Mouse (Mus musculus): ENCODE measurements around the gene Lipk. TPM values are rescaled to one million over a fixed set of nuclear protein-coding genes. Genes with fewer than 3 reads are reported as not detected.

The Lipk gene
- 0.41 TPM for polyA plus RNA-seq (2014; fragmentation: Illumina TruSeq; extraction: RNeasy Lipid Tissue Mini Kit (QIAGEN cat#74804); ENCODE audit: low read depth, low replicate concordance)

DNA sequence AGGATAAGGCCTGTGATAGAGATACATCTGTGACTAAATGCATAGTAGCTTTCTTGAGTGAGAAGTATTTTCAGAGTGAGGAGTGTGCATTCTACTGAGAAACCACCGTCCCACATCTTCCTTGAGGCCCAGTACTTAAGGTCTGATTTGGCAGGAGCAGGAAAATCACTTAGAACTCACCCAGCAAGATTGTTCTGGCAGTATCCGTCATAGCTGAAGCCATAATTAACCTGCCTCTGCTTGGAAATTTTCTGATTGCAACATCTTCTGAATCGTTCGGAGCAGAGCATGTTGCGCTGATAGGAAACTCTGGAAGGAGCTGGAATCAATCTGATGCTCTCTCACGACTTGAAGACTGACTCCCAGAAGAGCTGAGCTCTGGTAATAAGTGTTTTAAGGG is at the start of gene Lipk:
TSS of gene Lipk (plus strand) at position 289 of the 400 bp plus-strand sequence.

DNA sequence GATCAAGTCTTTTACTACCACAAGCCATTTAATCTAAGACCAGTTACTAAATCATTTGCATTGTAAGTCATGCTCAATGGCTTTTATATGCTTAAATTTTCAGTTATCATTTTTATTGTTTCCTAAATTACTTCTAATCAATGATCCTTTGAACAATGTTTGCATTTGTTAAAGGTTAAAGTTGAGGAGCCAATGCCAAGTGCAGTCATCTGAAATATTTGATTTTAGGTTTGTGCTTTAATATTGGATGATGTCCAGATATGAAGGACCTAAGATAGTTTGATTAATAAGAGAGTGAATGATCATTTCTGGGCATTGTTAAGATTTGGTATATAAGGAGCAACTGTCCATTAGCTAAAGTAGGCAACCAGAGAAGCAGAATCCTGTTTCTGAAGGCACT is 47.2 kb upstream of the Lipk start, which contains the start of gene Lipf:
TSS of gene Lipf (plus strand) at position 301 of the 400 bp plus-strand sequence.

GRCm38 (mm10) chr19:34066779-34067472 is 58.8 kb downstream of the Lipk start, which contains the start of gene Lipn:
Gene Lipn, plus strand, starts transcription at chr19:34067358.

Other genes with a start within 250 kb of the Lipk start
- gene Lipo3, start 246.3 kb upstream of the Lipk start, polyA plus RNA-seq (2014; fragmentation: Illumina TruSeq; extraction: RNeasy Lipid Tissue Mini Kit (QIAGEN cat#74804); ENCODE audit: low read depth, low replicate concordance), result 21.2 TPM
- gene Lipo1, start 220.8 kb upstream of the Lipk start, polyA plus RNA-seq (2014; fragmentation: Illumina TruSeq; extraction: RNeasy Lipid Tissue Mini Kit (QIAGEN cat#74804); ENCODE audit: low read depth, low replicate concordance), result not detected
- 17.8 TPM for gene Lipf, start 47.1 kb upstream of the Lipk start, polyA plus RNA-seq (2014; fragmentation: Illumina TruSeq; extraction: RNeasy Lipid Tissue Mini Kit (QIAGEN cat#74804); ENCODE audit: low read depth, low replicate concordance)
- not detected for gene Lipn, start 59.1 kb downstream of the Lipk start, polyA plus RNA-seq (2014; fragmentation: Illumina TruSeq; extraction: RNeasy Lipid Tissue Mini Kit (QIAGEN cat#74804); ENCODE audit: low read depth, low replicate concordance)
- not detected for gene Lipm, start 92.6 kb downstream of the Lipk start, polyA plus RNA-seq (2014; fragmentation: Illumina TruSeq; extraction: RNeasy Lipid Tissue Mini Kit (QIAGEN cat#74804); ENCODE audit: low read depth, low replicate concordance)
- gene Ankrd22, start 157.8 kb downstream of the Lipk start, polyA plus RNA-seq (2014; fragmentation: Illumina TruSeq; extraction: RNeasy Lipid Tissue Mini Kit (QIAGEN cat#74804); ENCODE audit: low read depth, low replicate concordance), result 5.0 TPM
- gene Stambpl1, start 183.9 kb downstream of the Lipk start, polyA plus RNA-seq (2014; fragmentation: Illumina TruSeq; extraction: RNeasy Lipid Tissue Mini Kit (QIAGEN cat#74804); ENCODE audit: low read depth, low replicate concordance), result 50.5 TPM
- 10.7 TPM for gene Acta2, start 247.3 kb downstream of the Lipk start, polyA plus RNA-seq (2014; fragmentation: Illumina TruSeq; extraction: RNeasy Lipid Tissue Mini Kit (QIAGEN cat#74804); ENCODE audit: low read depth, low replicate concordance)

Measured in testis, adult 10 weeks (tissue).